Mouse (Mus musculus) right cerebral cortex, postnatal 36 days (tissue): ENCODE data around the gene Zbtb20.
A peak's percentile ranks its signal among the peaks of the same experiment; 100 is the strongest.

Experiments used
- DNase-seq, 2 experiments: peaks; one replicate each; pipeline ENCODE4 v3.0.0; 2022; ENCODE audit warnings: low spot score in 2 of 2, mixed read lengths in 1 of 2

Zbtb20 gene

GRCm38 (mm10) chr16:43291423-43291822 lies 415.7 kb downstream of the Zbtb20 start:
- DNase-seq, result no peak

- no peak for DNase-seq
Observed at GRCm38 (mm10) chr16:43297953-43298596, 422.4 kb downstream of the Zbtb20 start.

- DNase-seq, result no peak
Observed at GRCm38 (mm10) chr16:43300420-43300819, 424.7 kb downstream of the Zbtb20 start.

- DNase-seq, result no peak
Observed at GRCm38 (mm10) chr16:43302171-43302570, 426.5 kb downstream of the Zbtb20 start.

- DNase-seq, result peak; percentile 18 to 34
Observed at GRCm38 (mm10) chr16:43303245-43304197, 427.8 kb downstream of the Zbtb20 start.

- no peak for DNase-seq
Observed at GRCm38 (mm10) chr16:43309968-43310431, 434.3 kb downstream of the Zbtb20 start.

GRCm38 (mm10) chr16:43324009-43324408 lies 448.3 kb downstream of the Zbtb20 start:
- DNase-seq, result no peak

GRCm38 (mm10) chr16:43328221-43328620 lies 452.5 kb downstream of the Zbtb20 start:
- DNase-seq, result no peak

GRCm38 (mm10) chr16:43330206-43330605 lies 454.5 kb downstream of the Zbtb20 start:
- no peak for DNase-seq

GRCm38 (mm10) chr16:43331440-43331839 lies 455.8 kb downstream of the Zbtb20 start:
- DNase-seq, result no peak

- no peak for DNase-seq
Observed at GRCm38 (mm10) chr16:43332734-43333133, 457.1 kb downstream of the Zbtb20 start.

- no peak for DNase-seq
Observed at GRCm38 (mm10) chr16:43333265-43333664, 457.6 kb downstream of the Zbtb20 start.

- no peak for DNase-seq
Observed at GRCm38 (mm10) chr16:43334411-43335150, 458.9 kb downstream of the Zbtb20 start.

GRCm38 (mm10) chr16:43335151-43335823 lies 459.6 kb downstream of the Zbtb20 start:
- DNase-seq, result no peak

- no peak for DNase-seq
Observed at GRCm38 (mm10) chr16:43335824-43336215, 460.1 kb downstream of the Zbtb20 start.

- no peak for DNase-seq
Observed at GRCm38 (mm10) chr16:43340712-43341111, 465.0 kb downstream of the Zbtb20 start.

- no peak for DNase-seq
Observed at GRCm38 (mm10) chr16:43341916-43342455, 466.3 kb downstream of the Zbtb20 start.

GRCm38 (mm10) chr16:43346094-43346493 lies 470.4 kb downstream of the Zbtb20 start:
- DNase-seq, result no peak

- no peak for DNase-seq
Observed at GRCm38 (mm10) chr16:43355776-43356645, 480.3 kb downstream of the Zbtb20 start.

GRCm38 (mm10) chr16:43359546-43359945 lies 483.9 kb downstream of the Zbtb20 start:
- no peak for DNase-seq
